Mouse (Mus musculus) kidney, embryonic 15.5 days (tissue): ENCODE data around the gene G430095P16Rik. TPM values are rescaled to one million over a fixed set of nuclear protein-coding genes. Genes with fewer than 3 reads are reported as not detected.

Experiments used
- ATAC-seq: fragments of 200-750 bp; cut with Nextera tagmentation; replicated peaks from 2 replicates; pipeline ENCODE4 v1.8.0; 2017; ENCODE audit warnings: moderate TSS enrichment; ENCODE audit not compliant: low FRiP score
- H3K27ac ChIP-seq: fragments of 300-500 bp; sonication (generic); 2 replicates; pipeline ENCODE4 v1.5.1; 2015; ENCODE audit warnings: mild to moderate bottlenecking, inconsistent platforms
- H3K27me3 ChIP-seq: fragments of 300-500 bp; sonication (generic); 2 replicates; pipeline ENCODE4 v1.6.1; 2015; ENCODE audit warnings: inconsistent platforms
- H3K36me3 ChIP-seq: fragments of 300-500 bp; sonication (generic); 2 replicates; pipeline ENCODE4 v1.6.1; 2015; ENCODE audit warnings: inconsistent platforms
- H3K4me1 ChIP-seq: fragments of 300-500 bp; sonication (generic); 2 replicates; pipeline ENCODE4 v1.6.1; 2015; ENCODE audit warnings: inconsistent platforms
- H3K4me2 ChIP-seq: fragments of 300-500 bp; sonication (generic); 2 replicates; pipeline ENCODE4 v1.6.1; 2015; ENCODE audit warnings: moderate library complexity, mild to moderate bottlenecking, inconsistent platforms
- H3K4me3 ChIP-seq: fragments of 300-500 bp; sonication (generic); replicated peaks from 2 replicates; pipeline ENCODE4 v1.5.1; 2015; ENCODE audit warnings: mild to moderate bottlenecking, inconsistent platforms
- H3K9ac ChIP-seq: fragments of 300-500 bp; sonication (generic); 2 replicates; pipeline ENCODE4 v1.6.1; 2015; ENCODE audit warnings: mild to moderate bottlenecking, inconsistent platforms
- H3K9me3 ChIP-seq: fragments of 300-500 bp; sonication (generic); replicated peaks from 2 replicates; pipeline ENCODE4 v1.6.1; 2016; ENCODE audit warnings: inconsistent platforms
- whole genome bisulfite sequencing: fragments of 180-500 bp; shearing (Covaris S2); methylation state at CpG from one replicate; pipeline ENCODE4 v1.1.7; 2015; ENCODE audit warnings: mixed read lengths; 5-methylcytosine and 5-hydroxymethylcytosine counted together
- polyA plus RNA-seq: library from polyadenylated mRNA; unstranded; fragments of >200 nt; fragmentation: Nextera tagmentation; extraction: Ambion mirVana; gene quantifications from 2 replicates; pipeline ENCODE4 v1.2.1, GENCODE M21; 2015

Gene G430095P16Rik
- polyA plus RNA-seq, 1 experiment from 2014 or later = 2.3 TPM

DNA sequence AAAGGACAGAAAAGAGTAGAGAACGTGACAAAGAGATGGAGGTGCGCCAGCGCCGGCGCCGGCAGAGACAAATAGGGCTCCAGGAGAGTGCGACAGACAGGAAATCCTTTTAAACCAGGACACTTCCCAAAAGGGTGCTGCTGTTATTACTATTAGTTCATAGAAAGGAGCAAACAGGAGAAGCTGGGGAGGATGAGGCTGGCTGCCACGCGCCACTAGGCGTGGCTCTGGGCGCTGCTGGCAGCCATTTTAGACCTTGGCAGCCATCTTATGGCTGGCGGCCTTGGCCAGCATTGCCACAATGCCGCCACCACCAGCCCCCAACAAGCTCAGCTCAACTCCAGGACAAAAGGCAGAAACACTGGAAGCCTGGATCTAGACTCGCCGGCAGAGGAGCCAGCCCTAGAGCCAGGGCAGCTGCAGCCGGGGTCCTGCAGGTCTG, 7.1 kb downstream of the G430095P16Rik start:
- Histone ChIP-seq H3K9ac (no peak overlapping the region), H3K9me3 (no peaks in the 10 kb centered on the region), H3K4me3 (no peak overlapping the region), H3K27me3 (peaks cover 21% of the 10 kb centered on the region), H3K4me2 (no peak overlapping the region), H3K4me1 (peaks cover 77% of the 10 kb centered on the region), H3K36me3 (peaks cover 16% of the 10 kb centered on the region), H3K27ac (peak overlapping the region; percentile 20)
- ATAC-seq = no peak
- WGBS = 88% methylated on average over 16 of the region's 16 CpGs

GRCm38 (mm10) chr8:84730541-84731370, 7.9 kb downstream of the G430095P16Rik start:
- Histone ChIP-seq H3K9me3 (no peaks in the 10 kb centered on the region), H3K27me3 (peaks cover 29% of the 10 kb centered on the region), H3K4me3 (no peak overlapping the region), H3K36me3 (peaks cover 16% of the 10 kb centered on the region), H3K4me1 (peaks cover 69% of the 10 kb centered on the region), H3K9ac (no peak overlapping the region), H3K27ac (peak overlapping the region; percentile 20), H3K4me2 (no peak overlapping the region)
- WGBS = 52% methylated on average over 9 of the region's 9 CpGs
- ATAC-seq = peak; percentile 41; the same call in 1 of the 2 replicates

DNA sequence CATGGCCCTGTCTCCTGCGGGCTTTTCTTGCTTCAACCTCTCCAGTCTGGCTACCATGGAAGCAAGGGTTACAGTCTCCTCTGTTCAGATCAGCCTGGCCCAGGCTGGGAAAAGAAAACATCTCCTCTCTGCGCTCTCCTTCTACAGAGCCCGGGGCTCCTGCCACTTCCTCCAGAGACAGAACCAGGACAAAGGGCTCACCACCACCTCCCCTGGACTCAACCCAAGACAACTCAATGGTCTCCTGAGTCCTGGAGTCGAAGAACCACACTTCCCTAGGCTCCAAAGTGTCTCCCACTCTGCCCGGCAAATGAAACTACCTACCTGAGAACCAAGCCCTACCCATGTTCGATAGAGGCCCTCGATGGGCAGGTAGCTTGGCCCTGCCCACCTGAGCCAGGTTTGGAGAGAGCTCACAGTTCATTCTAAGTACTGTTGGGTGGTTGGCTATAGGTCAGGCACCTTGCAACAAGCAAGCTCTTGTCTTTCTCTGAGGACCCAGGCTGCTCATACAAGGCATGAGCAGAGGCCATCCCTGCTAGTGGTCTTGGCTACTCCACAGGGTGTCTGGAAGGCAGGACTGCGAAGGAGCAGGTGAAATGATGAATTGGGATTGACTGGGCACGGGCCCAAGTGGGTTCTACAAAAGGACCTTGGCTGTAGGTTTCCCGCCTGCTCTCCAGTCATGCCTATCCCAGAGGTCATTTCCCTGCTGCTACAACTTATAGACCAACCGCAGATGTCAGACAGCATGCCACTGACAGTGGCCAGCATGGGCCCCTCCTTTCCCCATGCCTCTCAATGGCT, 8.8 kb downstream of the G430095P16Rik start:
- Histone ChIP-seq H3K27me3 (peaks cover 37% of the 10 kb centered on the region), H3K4me3 (no peak overlapping the region), H3K4me1 (peaks cover 63% of the 10 kb centered on the region), H3K4me2 (no peak overlapping the region), H3K9me3 (no peaks in the 10 kb centered on the region), H3K9ac (no peak overlapping the region), H3K36me3 (peaks cover 10% of the 10 kb centered on the region), H3K27ac (peak overlapping the region; percentile 64; the same call in 1 of the 2 replicates)
- 64% methylated on average over 11 of the region's 11 CpGs for WGBS
- ATAC-seq = no peak

- WGBS = 53% methylated on average over 5 of the region's 5 CpGs
These were observed 9.7 kb downstream of the G430095P16Rik start for GRCm38 (mm10) chr8:84732545-84732944.

DNA sequence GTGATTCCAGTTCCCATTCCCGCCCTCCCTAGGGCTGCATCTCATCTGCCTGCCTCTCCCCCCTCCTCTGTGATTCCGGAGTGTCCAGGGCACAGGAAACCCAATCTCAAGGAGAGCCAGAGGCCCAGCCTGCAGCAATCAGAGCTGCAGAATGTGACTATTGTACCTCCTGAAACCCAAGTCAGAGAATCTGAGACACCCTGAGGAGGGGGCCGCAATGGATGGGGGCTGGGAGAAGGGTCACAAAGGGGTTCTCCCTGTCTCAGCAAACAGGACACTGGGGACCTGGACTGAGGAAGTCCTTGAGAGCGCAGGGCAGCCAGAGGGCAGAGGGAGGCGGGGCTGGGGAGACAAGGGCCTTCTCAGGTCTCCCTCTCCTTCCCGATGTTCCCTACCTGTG, 10.2 kb downstream of the G430095P16Rik start:
- 28% methylated on average over 6 of the region's 6 CpGs for WGBS
- Histone ChIP-seq H3K4me3 (no peak overlapping the region), H3K4me2 (0 out of 2 replicates have a peak overlapping the region, but pooled peaks have one; percentile 9), H3K27ac (peak overlapping the region; percentile 64), H3K27me3 (peaks cover 52% of the 10 kb centered on the region), H3K36me3 (no peaks in the 10 kb centered on the region), H3K9me3 (no peaks in the 10 kb centered on the region), H3K4me1 (peaks cover 60% of the 10 kb centered on the region), H3K9ac (no peak overlapping the region)
- peak; percentile 44; the same call in 1 of the 2 replicates for ATAC-seq

More at GRCm38 (mm10) chr8:84732545-84732944, 9.7 kb downstream of the G430095P16Rik start:
- H3K9ac ChIP-seq = no peak overlapping the region
- no peak for ATAC-seq
- peaks cover 47% of the 10 kb centered on the region for H3K27me3 ChIP-seq
- H3K4me3 ChIP-seq = no peak overlapping the region
- peaks cover 60% of the 10 kb centered on the region for H3K4me1 ChIP-seq
- 0 out of 2 replicates have a peak, but pooled peaks cover 2% of the 10 kb centered on the region for H3K36me3 ChIP-seq
- H3K4me2 ChIP-seq = 0 out of 2 replicates have a peak overlapping the region, but pooled peaks have one; percentile 9
- peak overlapping the region; percentile 64 for H3K27ac ChIP-seq
- no peaks in the 10 kb centered on the region for H3K9me3 ChIP-seq

DNA sequence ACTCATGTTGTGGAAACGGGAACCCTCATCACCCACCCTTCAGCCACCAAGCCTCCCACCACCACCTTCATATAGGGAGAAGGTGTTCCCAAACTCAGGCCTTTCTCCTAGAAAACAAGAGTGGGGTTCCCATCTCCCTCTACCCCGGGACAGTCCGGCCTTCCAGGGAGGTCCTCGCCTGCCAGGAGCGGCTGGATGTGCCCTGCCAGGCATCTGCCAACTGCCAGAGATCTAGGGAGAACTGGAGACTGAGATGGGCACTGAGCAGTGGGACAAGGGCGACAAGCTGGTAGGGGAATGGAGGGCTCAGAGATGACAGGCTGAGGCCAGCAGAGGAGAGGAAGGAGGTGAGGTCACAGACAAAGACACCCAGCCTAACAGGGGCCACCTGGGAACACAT, 11.2 kb downstream of the G430095P16Rik start:
- H3K4me2 ChIP-seq = no peak overlapping the region
- H3K4me1 ChIP-seq = peaks cover 61% of the 10 kb centered on the region
- H3K9me3 ChIP-seq = no peaks in the 10 kb centered on the region
- WGBS = 88% methylated on average over 6 of the region's 6 CpGs
- H3K4me3 ChIP-seq = no peak overlapping the region
- ATAC-seq = no peak
- peaks cover 61% of the 10 kb centered on the region for H3K27me3 ChIP-seq
- H3K9ac ChIP-seq = no peak overlapping the region
- no peaks in the 10 kb centered on the region for H3K36me3 ChIP-seq
- H3K27ac ChIP-seq = no peak overlapping the region

GRCm38 (mm10) chr8:84734680-84735079, 11.9 kb downstream of the G430095P16Rik start:
- no peak for ATAC-seq
- Histone ChIP-seq H3K4me1 (peaks cover 62% of the 10 kb centered on the region), H3K27ac (no peak overlapping the region), H3K36me3 (no peaks in the 10 kb centered on the region), H3K4me3 (no peak overlapping the region), H3K27me3 (peaks cover 68% of the 10 kb centered on the region), H3K9ac (no peak overlapping the region), H3K9me3 (no peaks in the 10 kb centered on the region), H3K4me2 (no peak overlapping the region)
- 74% methylated on average over 2 of the region's 2 CpGs for WGBS

DNA sequence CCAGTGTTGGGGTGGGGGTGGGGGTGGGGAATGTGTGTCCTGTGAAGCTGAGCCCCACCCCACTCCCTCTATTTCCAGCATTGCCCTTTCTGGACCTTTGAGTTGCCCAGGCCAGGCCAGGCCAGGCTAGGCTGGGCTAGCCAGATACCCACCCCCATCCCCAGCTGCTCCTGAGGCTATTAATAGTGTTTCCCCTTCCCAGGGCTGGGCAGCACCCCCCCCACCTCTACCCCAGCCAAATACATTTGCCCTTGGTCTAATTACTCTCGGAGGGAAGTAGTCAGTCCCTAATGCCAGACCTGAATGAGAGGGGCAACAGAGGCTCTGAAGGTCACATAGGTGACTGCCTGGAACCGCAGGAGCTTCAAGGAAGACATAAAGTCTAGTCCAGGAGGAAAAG, 12.8 kb downstream of the G430095P16Rik start:
- ATAC-seq = no peak
- 55% methylated on average over 2 of the region's 2 CpGs for WGBS
- no peak overlapping the region for H3K4me2 ChIP-seq
- H3K4me3 ChIP-seq = no peak overlapping the region
- no peak overlapping the region for H3K27ac ChIP-seq
- peaks cover 78% of the 10 kb centered on the region for H3K27me3 ChIP-seq
- no peaks in the 10 kb centered on the region for H3K36me3 ChIP-seq
- H3K9me3 ChIP-seq = no peaks in the 10 kb centered on the region
- peaks cover 63% of the 10 kb centered on the region for H3K4me1 ChIP-seq
- H3K9ac ChIP-seq = no peak overlapping the region

DNA sequence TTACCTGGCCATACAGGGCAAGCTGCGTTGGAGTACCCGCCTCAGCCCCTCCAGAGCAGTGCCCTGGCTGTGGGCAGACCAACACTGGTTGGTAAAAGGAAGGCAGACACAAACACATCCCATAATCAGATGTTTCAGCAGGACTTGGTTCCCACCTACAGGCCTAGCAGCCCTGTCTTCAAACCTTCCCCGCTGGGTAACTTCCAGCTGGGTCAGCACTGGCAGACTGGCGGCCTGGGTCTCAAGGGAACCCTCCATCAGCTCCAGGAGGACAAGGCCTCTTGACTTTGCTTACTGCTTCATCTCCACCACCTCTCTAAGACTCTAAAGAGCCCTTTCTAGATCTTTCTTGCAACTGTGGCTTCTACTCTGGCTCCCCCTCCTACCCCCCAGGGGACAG, 13.7 kb downstream of the G430095P16Rik start:
- no peak overlapping the region for H3K9ac ChIP-seq
- H3K27ac ChIP-seq = no peak overlapping the region
- no peaks in the 10 kb centered on the region for H3K36me3 ChIP-seq
- H3K9me3 ChIP-seq = no peaks in the 10 kb centered on the region
- H3K4me2 ChIP-seq = no peak overlapping the region
- peaks cover 62% of the 10 kb centered on the region for H3K4me1 ChIP-seq
- peaks cover 87% of the 10 kb centered on the region for H3K27me3 ChIP-seq
- no peak for ATAC-seq
- 84% methylated on average over 4 of the region's 4 CpGs for WGBS
- no peak overlapping the region for H3K4me3 ChIP-seq

- Histone ChIP-seq H3K27ac (no peak overlapping the region), H3K27me3 (peaks cover 97% of the 10 kb centered on the region), H3K36me3 (no peaks in the 10 kb centered on the region), H3K4me1 (peaks cover 62% of the 10 kb centered on the region), H3K4me2 (peak overlapping the region; percentile 51), H3K9ac (0 out of 2 replicates have a peak overlapping the region, but pooled peaks have one; percentile 26), H3K9me3 (no peaks in the 10 kb centered on the region), H3K4me3 (peak overlapping the region; percentile 23)
- no peak for ATAC-seq
- 3% methylated on average over 16 of the region's 16 CpGs for WGBS
These were observed 14.8 kb downstream of the G430095P16Rik start for GRCm38 (mm10) chr8:84737608-84738007.

DNA sequence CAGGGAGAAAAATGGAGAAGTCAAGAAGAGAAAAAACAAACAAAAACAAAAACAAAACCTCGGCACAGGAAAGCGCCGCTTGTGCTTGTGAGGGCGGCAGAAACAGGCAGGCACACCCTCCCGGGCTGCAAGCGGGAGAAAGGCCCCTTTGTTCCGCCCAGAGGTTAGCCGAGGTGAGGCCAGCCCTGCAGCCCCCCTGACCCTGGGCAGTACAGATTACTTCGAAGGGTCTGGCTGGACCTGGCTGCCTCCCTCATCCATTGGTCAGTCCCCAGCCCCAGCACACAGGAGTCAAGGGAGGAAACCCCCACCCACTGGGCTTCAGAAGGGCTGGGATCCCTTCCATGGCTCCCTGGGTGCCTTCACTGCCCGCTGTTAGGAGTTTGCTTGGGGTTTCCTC, 15.5 kb downstream of the G430095P16Rik start:
- no peak overlapping the region for H3K27ac ChIP-seq
- no peaks in the 10 kb centered on the region for H3K9me3 ChIP-seq
- no peak overlapping the region for H3K4me3 ChIP-seq
- WGBS = 14% methylated on average over 10 of the region's 10 CpGs
- peaks cover 62% of the 10 kb centered on the region for H3K4me1 ChIP-seq
- H3K9ac ChIP-seq = 0 out of 2 replicates have a peak overlapping the region, but pooled peaks have one; percentile 14
- H3K4me2 ChIP-seq = peak overlapping the region; percentile 51; the same call in 1 of the 2 replicates
- peaks cover 99% of the 10 kb centered on the region for H3K27me3 ChIP-seq
- H3K36me3 ChIP-seq = no peaks in the 10 kb centered on the region
- ATAC-seq = no peak
